Mouse (Mus musculus) midbrain, embryonic 12.5 days (tissue): ENCODE results near the gene 4921539E11Rik. TPM values are rescaled to one million over a fixed set of nuclear protein-coding genes. Genes with fewer than 3 reads are reported as not detected.

Source experiments
- ATAC-seq: fragments of 200-750 bp; cut with Nextera tagmentation; 2 replicates; pipeline ENCODE4 v1.8.0; 2017; ENCODE audit warnings: low read depth, moderate TSS enrichment, moderate library complexity; ENCODE audit not compliant: low FRiP score
- H3K27ac ChIP-seq: fragments of 300-500 bp; sonication (generic); replicated peaks from 2 replicates; pipeline ENCODE4 v1.5.1; 2016; ENCODE audit warnings: mild to moderate bottlenecking
- H3K27me3 ChIP-seq: fragments of 300-500 bp; sonication (generic); 2 replicates; pipeline ENCODE4 v1.6.1; 2016; ENCODE audit warnings: mild to moderate bottlenecking
- H3K36me3 ChIP-seq: fragments of 300-500 bp; sonication (generic); 2 replicates; pipeline ENCODE4 v1.6.1; 2016
- H3K4me1 ChIP-seq: fragments of 300-500 bp; sonication (generic); 2 replicates; pipeline ENCODE4 v1.6.1; 2016
- H3K4me2 ChIP-seq: fragments of 300-500 bp; sonication (generic); replicated peaks from 2 replicates; pipeline ENCODE4 v1.6.1; 2016; ENCODE audit warnings: mild to moderate bottlenecking, moderate library complexity
- H3K4me3 ChIP-seq: fragments of 300-500 bp; sonication (generic); 2 replicates; pipeline ENCODE4 v1.5.1; 2016; ENCODE audit warnings: mild to moderate bottlenecking
- H3K9ac ChIP-seq: fragments of 300-500 bp; sonication (generic); replicated peaks from 2 replicates; pipeline ENCODE4 v1.6.1; 2016; ENCODE audit warnings: mild to moderate bottlenecking, moderate library complexity
- H3K9me3 ChIP-seq: fragments of 300-500 bp; sonication (generic); 2 replicates; pipeline ENCODE4 v1.6.1; 2016; ENCODE audit warnings: mild to moderate bottlenecking
- WGBS: fragments of 180-500 bp; shearing (Covaris S2); methylation state at CpG from one replicate; pipeline ENCODE4 v1.1.7; 2016; 5-methylcytosine and 5-hydroxymethylcytosine counted together
- polyA plus RNA-seq: library from polyadenylated mRNA; unstranded; fragments of >200 nt; fragmentation: Nextera tagmentation; extraction: Ambion mirVana; gene quantifications from 2 replicates; pipeline ENCODE4 v1.2.1, GENCODE M21; 2016

4921539E11Rik gene
- polyA plus RNA-seq = not detected in 2 replicates

- Histone ChIP-seq H3K27me3 (no peaks in the 10 kb centered on the region), H3K9me3 (no peaks in the 10 kb centered on the region), H3K4me2 (no peak within 1 kb of the TSS), H3K36me3 (no peaks in the 10 kb centered on the region), H3K9ac (no peak within 1 kb of the TSS), H3K4me1 (no peaks in the 10 kb centered on the region), H3K27ac (no peak within 1 kb of the TSS), H3K4me3 (no peak within 1 kb of the TSS)
- no peak for ATAC-seq
- 61% methylated on average over 2 of the region's 2 CpGs for WGBS
These were observed at the start of gene 4921539E11Rik for GRCm38 (mm10) chr4:103290763-103291162. 4921539E11Rik (minus strand) TSS chr4:103290863.

- ATAC-seq = no peak
- Histone ChIP-seq H3K36me3 (peaks cover 8% of the 10 kb centered on the region), H3K9ac (no peak overlapping the region), H3K4me3 (no peak overlapping the region), H3K4me1 (no peaks in the 10 kb centered on the region), H3K4me2 (no peak overlapping the region), H3K27ac (no peak overlapping the region), H3K27me3 (no peaks in the 10 kb centered on the region), H3K9me3 (no peaks in the 10 kb centered on the region)
- 89% methylated on average over 5 of the region's 5 CpGs for WGBS
These were observed 44.5 kb upstream of the 4921539E11Rik start for GRCm38 (mm10) chr4:103335134-103335533.

- WGBS = 70% methylated on average over 6 of the region's 6 CpGs
- no peaks in the 10 kb centered on the region for H3K9me3 ChIP-seq
- H3K9ac ChIP-seq = no peak overlapping the region
- H3K27ac ChIP-seq = no peak overlapping the region
- H3K27me3 ChIP-seq = no peaks in the 10 kb centered on the region
- ATAC-seq = no peak
- H3K36me3 ChIP-seq = peaks cover 8% of the 10 kb centered on the region
- no peak overlapping the region for H3K4me2 ChIP-seq
- peaks cover 2% of the 10 kb centered on the region; the same call in 1 of the 2 replicates for H3K4me1 ChIP-seq
- H3K4me3 ChIP-seq = no peak overlapping the region
These were observed 38.7 kb upstream of the 4921539E11Rik start for GRCm38 (mm10) chr4:103329348-103329747.

- no peak overlapping the region for H3K4me2 ChIP-seq
- no peak overlapping the region for H3K27ac ChIP-seq
- H3K4me1 ChIP-seq = peaks cover 2% of the 10 kb centered on the region; the same call in 1 of the 2 replicates
- H3K9me3 ChIP-seq = no peaks in the 10 kb centered on the region
- no peak overlapping the region for H3K4me3 ChIP-seq
- WGBS = 72% methylated on average over 3 of the region's 3 CpGs
- no peak for ATAC-seq
- H3K27me3 ChIP-seq = no peaks in the 10 kb centered on the region
- H3K36me3 ChIP-seq = peaks cover 2% of the 10 kb centered on the region
- no peak overlapping the region for H3K9ac ChIP-seq
These were observed 36.3 kb upstream of the 4921539E11Rik start for GRCm38 (mm10) chr4:103326994-103327393.

GRCm38 (mm10) chr4:103324688-103325451, 34.2 kb upstream of the 4921539E11Rik start:
- peak overlapping the region; percentile 37 for H3K4me2 ChIP-seq
- no peaks in the 10 kb centered on the region for H3K9me3 ChIP-seq
- WGBS = 33% methylated on average over 17 of the region's 17 CpGs
- H3K36me3 ChIP-seq = no peaks in the 10 kb centered on the region
- peak; percentile 88 for ATAC-seq
- no peak overlapping the region for H3K9ac ChIP-seq
- H3K4me1 ChIP-seq = peaks cover 2% of the 10 kb centered on the region; the same call in 1 of the 2 replicates
- peak overlapping the region; percentile 55 for H3K27ac ChIP-seq
- H3K27me3 ChIP-seq = no peaks in the 10 kb centered on the region
- H3K4me3 ChIP-seq = peak overlapping the region; percentile 4; the same call in 1 of the 2 replicates

GRCm38 (mm10) chr4:103321461-103321860, 30.8 kb upstream of the 4921539E11Rik start:
- H3K9me3 ChIP-seq = no peaks in the 10 kb centered on the region
- 89% methylated on average over 6 of the region's 6 CpGs for WGBS
- H3K4me1 ChIP-seq = 0 out of 2 replicates have a peak, but pooled peaks cover 2% of the 10 kb centered on the region

GRCm38 (mm10) chr4:103315861-103316260, 25.2 kb upstream of the 4921539E11Rik start:
- Histone ChIP-seq H3K36me3 (no peaks in the 10 kb centered on the region), H3K9me3 (no peaks in the 10 kb centered on the region), H3K9ac (no peak overlapping the region), H3K27ac (no peak overlapping the region), H3K4me3 (no peak overlapping the region), H3K4me2 (no peak overlapping the region), H3K4me1 (peaks cover 11% of the 10 kb centered on the region), H3K27me3 (no peaks in the 10 kb centered on the region)
- WGBS = 91% methylated on average over 4 of the region's 4 CpGs
- ATAC-seq = no peak

More at GRCm38 (mm10) chr4:103321461-103321860, 30.8 kb upstream of the 4921539E11Rik start:
- Histone ChIP-seq H3K4me3 (no peak overlapping the region), H3K4me2 (no peak overlapping the region), H3K27ac (no peak overlapping the region), H3K36me3 (no peaks in the 10 kb centered on the region), H3K27me3 (no peaks in the 10 kb centered on the region), H3K9ac (no peak overlapping the region)
- ATAC-seq = no peak

- ATAC-seq = no peak
- peak overlapping the region; percentile 63 for H3K4me2 ChIP-seq
- H3K36me3 ChIP-seq = no peaks in the 10 kb centered on the region
- peaks cover 11% of the 10 kb centered on the region for H3K4me1 ChIP-seq
- H3K27ac ChIP-seq = no peak overlapping the region
- 20% methylated on average over 3 of the region's 3 CpGs for WGBS
- H3K9ac ChIP-seq = no peak overlapping the region
- H3K4me3 ChIP-seq = peak overlapping the region; percentile 62
- H3K27me3 ChIP-seq = no peaks in the 10 kb centered on the region
- H3K9me3 ChIP-seq = no peaks in the 10 kb centered on the region
These were observed 23.9 kb upstream of the 4921539E11Rik start for GRCm38 (mm10) chr4:103314526-103314910.

- peaks cover 11% of the 10 kb centered on the region for H3K4me1 ChIP-seq
- under 1% methylated on average over 61 of the region's 61 CpGs for WGBS
- peak within 1 kb of the TSS; percentile 63 for H3K4me2 ChIP-seq
- peak within 1 kb of the TSS; percentile 95 for H3K27ac ChIP-seq
- ATAC-seq = peak; percentile 99
- H3K4me3 ChIP-seq = peak within 1 kb of the TSS; percentile 62
- no peaks in the 10 kb centered on the region for H3K36me3 ChIP-seq
- peak within 1 kb of the TSS; percentile 65 for H3K9ac ChIP-seq
- no peaks in the 10 kb centered on the region for H3K27me3 ChIP-seq
- H3K9me3 ChIP-seq = no peaks in the 10 kb centered on the region
These were observed 23.2 kb upstream of the 4921539E11Rik start, which contains the start of gene Oma1 for GRCm38 (mm10) chr4:103313587-103314525. Oma1 (plus strand) TSS chr4:103313812.

- Histone ChIP-seq H3K9me3 (no peaks in the 10 kb centered on the region), H3K27ac (no peak overlapping the region), H3K27me3 (no peaks in the 10 kb centered on the region), H3K36me3 (no peaks in the 10 kb centered on the region), H3K4me1 (no peaks in the 10 kb centered on the region), H3K4me2 (no peak overlapping the region), H3K9ac (no peak overlapping the region), H3K4me3 (no peak overlapping the region)
- 100% methylated on average over 1 of the region's 1 CpGs for WGBS
- ATAC-seq = no peak
These were observed 13.2 kb upstream of the 4921539E11Rik start for GRCm38 (mm10) chr4:103303851-103304250.

GRCm38 (mm10) chr4:103299342-103299741, 8.7 kb upstream of the 4921539E11Rik start:
- no peaks in the 10 kb centered on the region for H3K9me3 ChIP-seq
- no peak for ATAC-seq
- no peak overlapping the region for H3K9ac ChIP-seq
- H3K36me3 ChIP-seq = no peaks in the 10 kb centered on the region
- no peaks in the 10 kb centered on the region for H3K4me1 ChIP-seq
- H3K27me3 ChIP-seq = no peaks in the 10 kb centered on the region
- H3K4me2 ChIP-seq = no peak overlapping the region
- no peak overlapping the region for H3K4me3 ChIP-seq
- no peak overlapping the region for H3K27ac ChIP-seq
- WGBS = 81% methylated on average over 10 of the region's 10 CpGs

GRCm38 (mm10) chr4:103288342-103288741, 2.3 kb downstream of the 4921539E11Rik start:
- Histone ChIP-seq H3K4me2 (no peak overlapping the region), H3K36me3 (no peaks in the 10 kb centered on the region), H3K27me3 (no peaks in the 10 kb centered on the region), H3K4me1 (no peaks in the 10 kb centered on the region), H3K27ac (no peak overlapping the region), H3K9ac (no peak overlapping the region), H3K9me3 (no peaks in the 10 kb centered on the region), H3K4me3 (no peak overlapping the region)
- 89% methylated on average over 7 of the region's 7 CpGs for WGBS
- no peak for ATAC-seq
